Mouse (Mus musculus): ENCODE data around the gene Pdcd1. TPM values are rescaled to one million over a fixed set of nuclear protein-coding genes. Genes with fewer than 3 reads are reported as not detected.
"Not testable (repeated sequence)": the region's sequence is repeated elsewhere in the genome, so short reads cannot be mapped to it uniquely, and the experiment has no call there.

Pdcd1 gene
- polyA plus RNA-seq, 1 experiment from 2014 or later = 0.31 TPM

DNA sequence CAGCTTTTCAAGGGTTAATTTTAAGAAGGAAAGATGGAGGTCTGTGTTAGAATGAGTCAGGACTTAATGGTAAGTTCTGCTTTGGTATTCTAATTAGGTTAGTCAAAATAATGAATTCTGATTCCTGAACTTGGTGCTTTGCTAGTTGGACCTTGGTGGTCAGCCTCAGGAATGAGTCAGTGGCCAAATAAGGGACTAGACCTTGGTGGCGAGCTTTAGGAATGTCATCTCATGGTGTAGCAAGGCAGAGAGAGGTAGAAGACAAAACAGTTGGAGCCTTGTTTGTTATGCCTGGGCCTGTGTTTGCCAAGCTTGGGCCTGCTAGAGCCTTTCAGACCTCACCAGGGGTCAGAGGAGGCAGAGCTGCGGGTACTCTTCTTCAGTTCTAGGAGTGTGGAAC, 23.6 kb downstream of the Pdcd1 start:
- 88% methylated on average over 2 of the region's 2 CpGs for WGBS
- no peak for ATAC-seq (ENCODE audit: insufficient number of reproducible peaks, low FRiP score)
- Histone ChIP-seq H3K4me1 (replicated peaks) (no peaks in the 10 kb centered on the region), H3K36me3 (no peaks in the 10 kb centered on the region), H3K9ac (no peak overlapping the region), H3K27me3 (replicated peaks) (peaks cover 2% of the 10 kb centered on the region; the same call in 1 of the 2 replicates), H3K9me3 (replicated peaks) (no peaks in the 10 kb centered on the region), H3K27ac (ENCODE audit: poor library complexity, severe bottlenecking) (no peak overlapping the region), H3K4me3 (no peak overlapping the region), H3K4me2 (no peak overlapping the region)

DNA sequence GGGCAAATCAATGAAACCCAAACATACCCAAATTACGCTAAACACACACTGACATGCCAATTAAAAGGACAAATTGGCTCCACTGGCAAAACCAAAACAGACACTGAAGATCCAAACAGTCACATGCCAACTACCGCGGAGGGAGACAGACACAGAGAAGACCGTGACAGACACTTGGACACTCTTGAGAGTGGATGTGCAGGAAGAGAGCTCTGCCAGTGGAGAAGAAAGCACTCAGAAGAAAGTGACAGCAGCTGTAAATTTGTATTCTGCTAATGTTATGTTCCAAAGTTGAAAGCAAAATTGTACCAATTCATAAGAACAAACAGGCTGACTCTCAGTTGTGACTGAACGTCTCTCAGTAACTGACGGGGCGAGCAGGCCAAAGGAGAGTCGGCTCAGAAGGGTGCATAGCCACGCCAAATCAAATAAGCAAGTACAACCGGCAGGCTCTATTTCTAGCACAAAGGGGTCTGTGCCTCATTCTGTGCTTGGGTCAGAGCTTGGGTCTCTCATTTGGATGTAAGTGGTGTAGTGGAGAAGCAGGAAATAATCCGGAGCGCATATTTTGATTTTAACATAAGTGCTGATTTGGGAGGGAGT, 24.7 kb downstream of the Pdcd1 start:
- Histone ChIP-seq H3K27ac (ENCODE audit: poor library complexity, severe bottlenecking) (no peak overlapping the region), H3K36me3 (no peaks in the 10 kb centered on the region), H3K9ac (no peak overlapping the region), H3K4me3 (no peak overlapping the region), H3K4me2 (no peak overlapping the region), H3K27me3 (replicated peaks) (peaks cover 4% of the 10 kb centered on the region; the same call in 1 of the 2 replicates), H3K4me1 (replicated peaks) (no peaks in the 10 kb centered on the region), H3K9me3 (replicated peaks) (no peaks in the 10 kb centered on the region)
- 87% methylated on average over 12 of the region's 12 CpGs for WGBS
- no peak for ATAC-seq (ENCODE audit: insufficient number of reproducible peaks, low FRiP score)

DNA sequence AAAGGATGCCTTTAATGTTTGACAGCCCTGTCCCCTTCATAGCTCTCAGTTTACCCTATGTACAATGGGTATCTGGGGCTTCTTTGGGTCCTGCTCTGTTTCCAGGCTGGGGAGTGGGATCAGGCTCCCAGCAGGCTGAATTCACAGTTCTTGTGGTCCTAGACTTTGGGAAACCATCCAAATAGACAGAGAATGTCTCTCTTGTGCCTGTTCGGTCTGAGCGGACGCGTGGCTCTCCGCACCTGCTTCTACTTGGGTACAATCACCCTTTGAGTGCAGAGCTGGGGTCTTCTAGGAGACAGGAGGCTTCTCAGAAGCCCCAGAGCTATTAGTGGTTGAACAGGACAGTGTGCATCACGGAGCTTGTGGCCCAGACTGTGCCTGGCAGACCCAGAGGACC, 32.2 kb downstream of the Pdcd1 start, which contains the start of gene Neu4:
Gene Neu4, plus strand, starts transcription at position 301 of the 400 bp plus-strand sequence.
- Histone ChIP-seq H3K4me1 (replicated peaks) (no peaks in the 10 kb centered on the region), H3K9ac (no peak within 1 kb of the TSS), H3K4me2 (no peak within 1 kb of the TSS), H3K27ac (ENCODE audit: poor library complexity, severe bottlenecking) (no peak within 1 kb of the TSS), H3K36me3 (no peaks in the 10 kb centered on the region), H3K9me3 (replicated peaks) (no peaks in the 10 kb centered on the region), H3K27me3 (replicated peaks) (peaks cover 4% of the 10 kb centered on the region; the same call in 1 of the 2 replicates), H3K4me3 (no peak within 1 kb of the TSS)
- no peak for ATAC-seq (ENCODE audit: insufficient number of reproducible peaks, low FRiP score)
- 87% methylated on average over 6 of the region's 6 CpGs for WGBS

DNA sequence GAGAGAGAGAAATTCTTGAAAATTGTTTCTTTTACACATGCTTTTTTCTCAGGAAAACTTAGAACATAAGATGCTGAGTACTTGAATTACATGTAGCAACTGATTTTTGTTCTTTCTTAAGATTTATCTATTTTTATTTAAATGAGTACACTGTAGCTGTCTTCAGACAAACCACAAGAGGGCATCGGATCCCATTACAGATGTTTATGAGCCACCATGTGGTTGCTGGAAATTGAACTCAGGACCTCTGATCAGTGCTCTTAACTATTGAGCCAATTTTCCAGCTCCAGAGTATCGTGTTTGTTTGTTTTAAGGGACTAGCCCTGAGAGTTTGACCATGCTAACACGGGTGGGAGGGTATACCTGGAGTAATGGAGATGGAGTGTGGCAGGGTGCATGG, 40.7 kb downstream of the Pdcd1 start:
- no peak overlapping the region for H3K4me2 ChIP-seq
- ATAC-seq (ENCODE audit: insufficient number of reproducible peaks, low FRiP score) = no peak
- H3K27ac ChIP-seq (ENCODE audit: poor library complexity, severe bottlenecking) = no peak overlapping the region
- no peaks in the 10 kb centered on the region for H3K9me3 ChIP-seq (replicated peaks)
- H3K4me1 ChIP-seq (replicated peaks) = no peaks in the 10 kb centered on the region
- no peak overlapping the region for H3K4me3 ChIP-seq
- no peaks in the 10 kb centered on the region for H3K27me3 ChIP-seq (replicated peaks)
- no peak overlapping the region for H3K9ac ChIP-seq
- H3K36me3 ChIP-seq = no peaks in the 10 kb centered on the region
- 60% methylated on average over 3 of the region's 3 CpGs for WGBS

DNA sequence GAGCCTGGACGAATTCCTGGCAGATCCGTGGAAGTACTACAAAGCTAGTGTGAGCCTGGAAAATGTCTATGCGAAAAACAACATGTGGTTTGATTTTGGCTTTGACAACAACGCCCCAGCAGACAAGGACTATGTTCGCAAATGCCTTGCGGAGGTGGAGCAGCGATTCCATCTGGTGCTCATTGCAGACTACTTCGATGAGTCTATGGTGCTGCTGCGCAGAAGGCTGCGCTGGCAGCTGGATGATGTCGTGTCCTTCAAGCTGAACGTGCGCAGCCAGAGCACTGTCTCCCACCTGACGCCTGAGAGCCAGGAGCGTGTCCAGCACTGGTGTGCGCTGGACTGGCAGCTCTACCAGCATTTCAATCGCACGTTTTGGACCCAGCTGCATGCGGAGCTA, 43.5 kb downstream of the Pdcd1 start:
- H3K4me2 ChIP-seq; H3K36me3 ChIP-seq; H3K9ac ChIP-seq; H3K4me3 ChIP-seq; ATAC-seq (ENCODE audit: insufficient number of reproducible peaks, low FRiP score); H3K9me3 ChIP-seq (replicated peaks); H3K27ac ChIP-seq (ENCODE audit: poor library complexity, severe bottlenecking); H3K4me1 ChIP-seq (replicated peaks); H3K27me3 ChIP-seq (replicated peaks): not testable (repeated sequence)
- WGBS = 85% methylated on average over 16 of the region's 19 CpGs

DNA sequence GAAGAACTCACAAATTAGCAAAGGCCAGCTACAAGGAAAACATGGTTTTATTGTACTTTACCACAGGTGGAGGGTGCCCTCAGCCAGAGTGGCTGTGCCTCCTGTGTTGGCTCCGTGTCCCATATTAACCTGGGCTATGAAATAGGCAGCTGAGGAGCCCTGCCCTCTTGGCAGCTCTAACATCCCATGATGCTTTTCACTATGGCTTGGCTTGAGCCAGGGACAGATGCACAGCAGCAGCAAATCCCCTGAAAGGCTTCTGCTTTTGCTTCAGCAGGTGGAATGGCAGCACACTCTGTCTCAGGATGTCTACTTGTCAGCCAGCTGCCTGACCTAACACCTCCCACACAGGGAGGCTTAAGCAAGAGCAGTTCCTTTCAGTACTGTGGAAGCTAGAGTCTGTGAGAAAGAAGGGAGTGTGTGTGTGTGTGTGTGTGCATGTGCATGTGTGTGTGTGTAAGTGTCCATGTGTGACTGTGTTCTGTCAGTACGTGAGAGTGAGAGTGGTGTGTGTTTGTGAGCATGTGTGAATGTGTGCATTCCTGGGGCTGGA, 46.3 kb downstream of the Pdcd1 start:
- H3K9ac ChIP-seq; ATAC-seq (ENCODE audit: insufficient number of reproducible peaks, low FRiP score); H3K4me1 ChIP-seq (replicated peaks); H3K4me3 ChIP-seq; H3K9me3 ChIP-seq (replicated peaks); H3K36me3 ChIP-seq; H3K27me3 ChIP-seq (replicated peaks); H3K4me2 ChIP-seq; H3K27ac ChIP-seq (ENCODE audit: poor library complexity, severe bottlenecking): not testable (repeated sequence)
- WGBS = 55% methylated on average over 2 of the region's 2 CpGs

DNA sequence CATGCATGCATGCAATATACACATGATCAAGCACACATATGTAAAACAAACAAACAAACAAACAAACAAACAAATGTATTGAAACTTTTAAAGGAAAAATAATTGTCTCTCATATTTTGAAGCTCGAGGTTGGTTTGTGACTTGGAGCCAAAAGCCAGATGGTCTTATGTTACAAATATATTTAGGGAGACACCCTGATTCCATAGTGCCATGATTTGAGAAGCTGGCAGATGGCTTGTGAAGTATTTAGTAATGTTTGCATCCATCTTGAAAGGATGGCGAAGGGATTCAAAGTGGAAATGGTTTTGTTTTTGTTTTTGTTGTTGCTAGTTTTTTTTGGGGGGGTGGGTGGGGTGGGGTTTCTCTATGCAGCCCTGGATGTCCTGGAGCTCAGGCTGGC, 51.3 kb downstream of the Pdcd1 start:
- Histone ChIP-seq H3K9me3 (replicated peaks) (no peaks in the 10 kb centered on the region), H3K27ac (ENCODE audit: poor library complexity, severe bottlenecking) (no peak overlapping the region), H3K9ac (no peak overlapping the region), H3K27me3 (replicated peaks) (no peaks in the 10 kb centered on the region), H3K4me1 (replicated peaks) (no peaks in the 10 kb centered on the region), H3K4me3 (no peak overlapping the region), H3K36me3 (no peaks in the 10 kb centered on the region), H3K4me2 (no peak overlapping the region)
- no peak for ATAC-seq (ENCODE audit: insufficient number of reproducible peaks, low FRiP score)
- 75% methylated on average over 2 of the region's 2 CpGs for WGBS

DNA sequence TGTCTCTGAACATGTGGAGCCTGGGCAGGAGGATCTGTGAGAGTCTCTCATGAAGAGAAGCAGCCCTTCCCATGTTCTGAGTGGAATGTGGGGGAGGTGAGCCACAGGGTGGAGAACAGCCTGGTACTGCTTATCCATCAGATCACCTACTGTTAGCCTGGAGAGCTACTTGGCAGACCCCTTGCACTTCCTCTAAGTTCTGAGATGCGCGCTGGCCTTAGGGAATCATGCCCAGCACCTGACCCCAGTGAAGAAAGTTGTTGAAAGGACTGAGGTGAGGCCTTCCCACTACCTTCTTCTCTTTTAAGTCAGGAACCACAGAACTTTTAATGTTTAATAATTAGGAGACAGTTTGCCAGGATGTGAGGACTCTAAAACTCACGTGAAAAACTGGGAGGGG, 60.9 kb downstream of the Pdcd1 start:
- not testable (repeated sequence) for ATAC-seq (ENCODE audit: insufficient number of reproducible peaks, low FRiP score); H3K4me1 ChIP-seq (replicated peaks)
- WGBS = 67% methylated on average over 3 of the region's 3 CpGs

DNA sequence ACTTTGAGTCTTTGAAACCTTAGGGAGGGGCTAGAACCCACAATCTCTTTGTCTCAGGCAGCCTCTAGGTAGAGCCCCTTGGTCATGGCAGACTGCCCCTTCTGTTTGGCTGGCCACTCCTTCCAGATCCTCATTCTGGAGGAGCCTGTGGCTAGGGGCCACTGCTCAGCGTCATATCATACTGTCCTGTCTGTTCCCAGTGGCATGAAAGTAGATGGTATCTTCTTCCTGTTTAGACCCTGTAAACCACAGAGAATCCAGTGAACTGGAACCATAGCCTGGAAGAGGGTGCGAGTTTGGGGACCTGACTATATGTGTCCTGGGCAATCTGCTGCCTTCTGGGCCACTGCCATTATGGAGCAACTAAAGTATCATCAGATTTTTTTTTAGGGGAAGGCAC, 61.3 kb downstream of the Pdcd1 start:
- 70% methylated on average over 2 of the region's 2 CpGs for WGBS
- not testable (repeated sequence) for H3K4me2 ChIP-seq; H3K4me1 ChIP-seq (replicated peaks); H3K9me3 ChIP-seq (replicated peaks); H3K9ac ChIP-seq; ATAC-seq (ENCODE audit: insufficient number of reproducible peaks, low FRiP score); H3K36me3 ChIP-seq; H3K27ac ChIP-seq (ENCODE audit: poor library complexity, severe bottlenecking); H3K4me3 ChIP-seq; H3K27me3 ChIP-seq (replicated peaks)

More for the DNA sequence above, 60.9 kb downstream of the Pdcd1 start:
- H3K4me3 ChIP-seq; H3K4me2 ChIP-seq; H3K27me3 ChIP-seq (replicated peaks); H3K9ac ChIP-seq; H3K36me3 ChIP-seq; H3K27ac ChIP-seq (ENCODE audit: poor library complexity, severe bottlenecking); H3K9me3 ChIP-seq (replicated peaks): not testable (repeated sequence)

DNA sequence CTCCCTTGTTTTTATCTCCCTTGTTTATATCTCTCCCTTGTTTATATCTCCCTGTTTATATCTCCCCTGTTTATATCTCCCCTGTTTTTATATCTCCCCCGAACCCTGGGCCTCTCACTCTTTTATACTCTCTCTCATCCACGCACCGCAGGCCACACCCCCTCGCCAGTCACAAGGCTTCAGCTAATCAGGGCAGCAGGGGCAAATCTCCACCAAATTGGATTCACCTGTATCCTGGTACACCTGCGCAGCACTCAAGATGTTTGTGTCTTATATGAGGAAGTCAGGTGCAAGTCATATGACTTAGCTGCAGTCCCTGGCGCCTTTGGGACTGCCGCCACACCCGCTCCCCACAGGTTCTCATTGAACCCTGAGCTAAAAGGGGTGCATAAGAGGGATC, 62.1 kb downstream of the Pdcd1 start, which contains the start of gene Gal3st2c:
Gene Gal3st2c, plus strand, starts transcription at position 301 of the 400 bp plus-strand sequence.
- H3K36me3 ChIP-seq; H3K4me1 ChIP-seq (replicated peaks); ATAC-seq (ENCODE audit: insufficient number of reproducible peaks, low FRiP score); H3K27ac ChIP-seq (ENCODE audit: poor library complexity, severe bottlenecking); H3K4me2 ChIP-seq; H3K4me3 ChIP-seq; H3K9me3 ChIP-seq (replicated peaks); H3K27me3 ChIP-seq (replicated peaks); H3K9ac ChIP-seq: not testable (repeated sequence)
- 85% methylated on average over 7 of the region's 8 CpGs for WGBS

DNA sequence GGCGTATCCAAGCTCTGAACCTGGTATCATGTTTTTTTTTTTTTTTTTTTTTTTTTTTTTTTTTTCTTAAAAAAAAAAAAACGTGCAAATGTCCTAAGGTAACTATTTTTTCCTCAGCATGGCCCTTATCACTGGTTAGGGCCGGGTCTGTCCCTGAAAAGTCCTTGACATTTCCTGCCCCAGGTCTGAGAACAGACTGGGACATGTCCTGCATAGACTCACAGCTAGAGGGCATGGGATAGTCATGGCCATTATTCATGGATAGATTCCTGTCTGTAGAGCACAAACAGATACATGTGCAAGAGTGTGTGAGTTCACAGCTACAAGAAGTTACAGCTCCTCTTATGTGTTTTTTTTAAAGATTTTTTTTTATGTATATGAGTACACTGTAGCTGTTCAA, 63.6 kb downstream of the Pdcd1 start:
- no peak for ATAC-seq (ENCODE audit: insufficient number of reproducible peaks, low FRiP score)
- H3K4me3 ChIP-seq = no peak overlapping the region
- no peak overlapping the region for H3K4me2 ChIP-seq
- no peaks in the 10 kb centered on the region for H3K27me3 ChIP-seq (replicated peaks)
- H3K36me3 ChIP-seq = no peaks in the 10 kb centered on the region
- WGBS = 39% methylated on average over 3 of the region's 3 CpGs
- no peak overlapping the region for H3K9ac ChIP-seq
- no peaks in the 10 kb centered on the region for H3K9me3 ChIP-seq (replicated peaks)
- no peaks in the 10 kb centered on the region for H3K4me1 ChIP-seq (replicated peaks)
- no peak overlapping the region for H3K27ac ChIP-seq (ENCODE audit: poor library complexity, severe bottlenecking)
